Mouse (Mus musculus) megakaryocyte progenitor cell, adult 5-6 weeks (primary cell): ENCODE data around the gene Tagln2. TPM values are rescaled to one million over a fixed set of nuclear protein-coding genes. Genes with fewer than 3 reads are reported as not detected.

Experiments
- ATAC-seq: replicated peaks from 2 replicates; pipeline ENCODE4 v1.8.0; 2016; ENCODE audit warnings: mild to moderate bottlenecking, moderate TSS enrichment, inconsistent platforms; ENCODE audit not compliant: poor library complexity
- total RNA-seq, 2 experiments: library from RNA; stranded (forward) in 1 of 2; stranded (reverse) in 1 of 2; fragments of 157-497, 149-512 nt in 1 of 2; fragments of 200-1000 nt in 1 of 2; gene quantifications; 2 replicates each; pipeline versions ENCODE4 v1.2.3 to v1.2.4; 2015 to 2017

The Tagln2 gene
- total RNA-seq, 2 experiments from 2014 or later, result 305 to 621 TPM

- ATAC-seq, result no peak; the same call in 1 of the 2 replicates
Measured at GRCm38 (mm10) chr1:172502145-172503110, 2.6 kb downstream of the Tagln2 start.

- ATAC-seq, result no peak
Measured at GRCm38 (mm10) chr1:172503111-172503997, 3.5 kb downstream of the Tagln2 start.

GRCm38 (mm10) chr1:172504756-172505155, 4.9 kb downstream of the Tagln2 start:
- ATAC-seq, result no peak

- ATAC-seq, result no peak
Measured at GRCm38 (mm10) chr1:172507001-172507400, 7.2 kb downstream of the Tagln2 start.

GRCm38 (mm10) chr1:172507701-172508100, 7.9 kb downstream of the Tagln2 start:
- ATAC-seq, result no peak

- peak; percentile 41 for ATAC-seq
Measured at GRCm38 (mm10) chr1:172508172-172508571, 8.3 kb downstream of the Tagln2 start.

GRCm38 (mm10) chr1:172509235-172509634, 9.4 kb downstream of the Tagln2 start:
- no peak for ATAC-seq

- ATAC-seq, result no peak
Measured at GRCm38 (mm10) chr1:172509983-172510382, 10.1 kb downstream of the Tagln2 start.

GRCm38 (mm10) chr1:172510421-172510972, 10.7 kb downstream of the Tagln2 start:
- no peak for ATAC-seq

- ATAC-seq, result peak; percentile 59
Measured at GRCm38 (mm10) chr1:172512962-172513361, 13.1 kb downstream of the Tagln2 start.

- peak; percentile 77 for ATAC-seq
Measured at GRCm38 (mm10) chr1:172513525-172514212, 13.8 kb downstream of the Tagln2 start.

GRCm38 (mm10) chr1:172514213-172514529, 14.3 kb downstream of the Tagln2 start:
- no peak for ATAC-seq

GRCm38 (mm10) chr1:172514551-172515268, 14.9 kb downstream of the Tagln2 start:
- no peak for ATAC-seq

GRCm38 (mm10) chr1:172515396-172515795, 15.5 kb downstream of the Tagln2 start:
- no peak for ATAC-seq

- ATAC-seq, result no peak
Measured at GRCm38 (mm10) chr1:172518013-172518412, 18.2 kb downstream of the Tagln2 start.

- no peak for ATAC-seq
Measured at GRCm38 (mm10) chr1:172519644-172520043, 19.8 kb downstream of the Tagln2 start.

- ATAC-seq, result peak; percentile 60
Measured at GRCm38 (mm10) chr1:172520576-172521440, 21.0 kb downstream of the Tagln2 start, which contains the start of gene Cfap45. Cfap45 (plus strand) TSS chr1:172520801.

GRCm38 (mm10) chr1:172522524-172522923, 22.7 kb downstream of the Tagln2 start:
- peak; percentile 40 for ATAC-seq

- no peak for ATAC-seq
Measured at GRCm38 (mm10) chr1:172523699-172524101, 23.9 kb downstream of the Tagln2 start.
